Mouse (Mus musculus) midbrain, embryonic 11.5 days (tissue): ENCODE measurements around the gene Clcn2. TPM values are rescaled to one million over a fixed set of nuclear protein-coding genes. Genes with fewer than 3 reads are reported as not detected.
A peak's percentile ranks its signal among the peaks of the same experiment; 100 is the strongest.

Experiments
- ATAC-seq: fragments of 200-750 bp; cut with Nextera tagmentation; 2 replicates; pipeline ENCODE4 v1.8.0; 2017; ENCODE audit warnings: moderate TSS enrichment, moderate library complexity; ENCODE audit not compliant: low FRiP score
- DNase-seq: peaks from one replicate; pipeline ENCODE4 v3.0.0; 2015; ENCODE audit warnings: low spot score; ENCODE audit errors: missing footprints
- H3K27ac ChIP-seq: fragments of 300-500 bp; sonication (generic); 2 replicates; pipeline ENCODE4 v1.5.1; 2014; ENCODE audit warnings: low read depth, low read length
- H3K27me3 ChIP-seq: fragments of 300-500 bp; sonication (generic); 2 replicates; pipeline ENCODE4 v1.6.1; 2014; ENCODE audit warnings: mild to moderate bottlenecking, low read length, moderate library complexity, mixed read lengths; ENCODE audit not compliant: control insufficient read depth, insufficient read depth
- H3K36me3 ChIP-seq: fragments of 300-500 bp; sonication (generic); 2 replicates; pipeline ENCODE4 v1.6.1; 2014; ENCODE audit warnings: mild to moderate bottlenecking, low read length, moderate library complexity, mixed read lengths; ENCODE audit not compliant: control insufficient read depth, insufficient read depth
- H3K4me1 ChIP-seq: fragments of 300-500 bp; sonication (generic); 2 replicates; pipeline ENCODE4 v1.6.1; 2014; ENCODE audit warnings: low read length; ENCODE audit not compliant: control insufficient read depth, insufficient read depth
- H3K4me2 ChIP-seq: fragments of 300-500 bp; sonication (generic); 2 replicates; pipeline ENCODE4 v1.6.1; 2014; ENCODE audit warnings: mild to moderate bottlenecking, moderate library complexity
- H3K4me3 ChIP-seq: fragments of 300-500 bp; sonication (generic); 2 replicates; pipeline ENCODE4 v1.5.1; 2014; ENCODE audit warnings: low read depth, low read length
- H3K9ac ChIP-seq: fragments of 300-500 bp; sonication (generic); 2 replicates; pipeline ENCODE4 v1.6.1; 2014; ENCODE audit warnings: low read length
- H3K9me3 ChIP-seq: fragments of 300-500 bp; sonication (generic); 2 replicates; pipeline ENCODE4 v1.6.1; 2016; ENCODE audit warnings: low read length; ENCODE audit not compliant: control insufficient read depth
- WGBS: fragments of 180-500 bp; shearing (Covaris S2); extraction: QIAGEN DNeasy Blood & Tissue Kit; methylation state at CpG from one replicate; pipeline ENCODE4 v1.1.7; 2014; 5-methylcytosine and 5-hydroxymethylcytosine counted together
- polyA plus RNA-seq: library from polyadenylated mRNA; unstranded; fragments of >200 nt; fragmentation: Nextera tagmentation; extraction: Ambion mirVana; gene quantifications from 2 replicates; pipeline ENCODE4 v1.2.1, GENCODE M21; 2014

Clcn2 gene
- polyA plus RNA-seq, 1 experiment from 2014 or later, result 16.0 TPM

DNA sequence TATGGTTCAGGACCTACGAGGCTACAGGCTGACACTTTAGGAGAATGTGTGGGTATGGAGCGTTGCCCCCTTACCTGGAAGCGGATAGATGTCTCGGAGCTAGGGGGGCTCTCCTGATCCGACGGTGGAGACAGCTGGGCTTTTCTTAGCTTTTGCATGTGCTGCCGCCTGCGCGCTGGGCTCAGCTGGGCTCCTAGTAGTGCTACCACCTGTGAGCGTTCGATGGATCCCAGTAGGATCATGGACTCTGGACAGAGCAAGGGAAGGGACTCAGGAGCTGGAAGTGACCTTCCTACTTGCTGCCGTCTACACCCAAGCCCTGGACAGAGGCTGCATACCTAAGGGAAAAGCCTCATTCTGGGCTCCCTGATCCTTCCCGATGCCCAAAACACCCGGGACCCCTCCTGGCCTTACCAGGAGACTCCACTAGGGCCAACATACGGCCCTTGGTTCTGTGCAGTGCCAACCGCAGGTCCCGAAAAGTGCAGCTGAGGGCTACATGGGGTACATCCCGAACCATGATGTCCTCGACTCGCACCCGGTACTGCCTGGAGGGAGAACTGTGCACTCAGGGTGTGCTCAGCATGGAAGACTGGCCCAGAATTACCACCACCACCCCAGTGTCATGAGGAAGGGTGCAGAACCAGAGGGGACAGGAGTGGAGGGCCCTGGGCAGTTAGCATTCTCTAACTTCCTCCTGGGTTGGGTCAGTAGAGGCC lies 9.2 kb downstream of the Clcn2 start:
- Histone ChIP-seq H3K4me3 (no peak overlapping the region), H3K9me3 (no peaks in the 10 kb centered on the region), H3K4me2 (no peak overlapping the region), H3K9ac (no peak overlapping the region), H3K36me3 (peaks cover 5% of the 10 kb centered on the region; the same call in 1 of the 2 replicates), H3K27ac (no peak overlapping the region), H3K27me3 (no peaks in the 10 kb centered on the region), H3K4me1 (no peaks in the 10 kb centered on the region)
- WGBS, result 92% methylated on average over 21 of the region's 21 CpGs
- no peak for DNase-seq
- ATAC-seq, result peak; percentile 1; the same call in 1 of the 2 replicates

DNA sequence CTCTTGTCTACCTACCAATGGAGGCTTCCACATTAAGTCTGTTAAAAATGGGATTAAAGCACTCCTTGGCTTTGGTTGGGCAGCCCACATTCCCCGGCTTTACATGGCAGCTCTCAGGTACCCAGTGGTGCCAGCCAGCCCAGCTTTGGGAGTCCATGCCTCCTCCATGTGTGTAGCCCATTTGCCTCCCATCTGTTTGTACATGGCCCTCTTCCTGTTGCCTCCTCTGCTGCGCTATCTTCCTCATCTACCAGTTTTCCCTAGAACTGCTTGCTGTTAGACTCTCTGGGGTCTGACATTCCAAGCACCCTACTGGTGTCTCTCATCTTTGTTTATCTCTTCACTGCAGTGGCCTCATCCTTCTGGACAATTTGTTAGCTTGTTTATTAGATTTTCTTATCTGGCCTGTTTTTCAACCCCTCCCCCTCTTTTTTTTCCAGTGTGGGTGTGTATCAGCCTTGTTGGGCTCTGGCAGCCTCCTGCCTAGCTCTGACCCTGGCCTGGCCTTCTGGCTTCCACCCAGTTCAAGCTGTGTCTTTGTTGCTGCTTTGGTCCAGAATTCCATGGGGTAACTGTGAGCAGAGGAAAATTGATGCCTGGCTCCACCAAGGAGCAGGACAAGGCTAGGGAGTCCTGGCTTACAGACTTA lies 11.0 kb downstream of the Clcn2 start:
- H3K4me1 ChIP-seq, result peaks cover 15% of the 10 kb centered on the region
- H3K36me3 ChIP-seq, result peaks cover 5% of the 10 kb centered on the region; the same call in 1 of the 2 replicates
- 83% methylated on average over 2 of the region's 2 CpGs for WGBS

DNA sequence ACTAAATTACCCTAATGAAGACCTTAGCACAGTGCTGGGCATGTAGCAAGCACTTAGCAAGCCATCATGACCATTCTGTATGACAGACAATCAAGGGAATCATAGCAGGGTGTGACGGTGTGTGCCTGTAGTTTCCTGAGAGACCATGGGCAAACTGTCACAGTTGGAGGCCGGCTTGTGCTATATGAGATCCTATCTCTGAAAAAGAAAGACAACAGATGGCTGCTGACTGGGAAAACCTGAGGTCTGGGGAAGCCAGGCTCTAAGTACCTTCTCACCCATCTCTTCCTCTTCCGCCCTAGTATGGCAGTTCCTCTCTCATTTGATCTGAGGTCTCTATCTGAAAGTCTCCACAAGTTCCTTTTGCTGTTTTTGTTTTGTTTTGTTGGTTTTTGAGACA lies 11.8 kb downstream of the Clcn2 start:
- Histone ChIP-seq H3K9me3 (no peaks in the 10 kb centered on the region), H3K9ac (no peak overlapping the region), H3K27me3 (no peaks in the 10 kb centered on the region), H3K36me3 (peaks cover 5% of the 10 kb centered on the region; the same call in 1 of the 2 replicates), H3K4me2 (no peak overlapping the region), H3K4me3 (no peak overlapping the region), H3K27ac (no peak overlapping the region), H3K4me1 (peaks cover 19% of the 10 kb centered on the region)
- DNase-seq (no peak), ATAC-seq (no peak)
- WGBS, result 83% methylated on average over 3 of the region's 3 CpGs

More for the DNA sequence above, 11.0 kb downstream of the Clcn2 start:
- Histone ChIP-seq H3K9me3 (no peaks in the 10 kb centered on the region), H3K27me3 (no peaks in the 10 kb centered on the region), H3K4me3 (no peak overlapping the region), H3K27ac (no peak overlapping the region), H3K4me2 (no peak overlapping the region), H3K9ac (no peak overlapping the region)
- DNase-seq (no peak), ATAC-seq (no peak)

- peaks cover 21% of the 10 kb centered on the region for H3K4me1 ChIP-seq
- no peak for ATAC-seq
- no peak overlapping the region for H3K4me2 ChIP-seq
- peaks cover 2% of the 10 kb centered on the region; the same call in 1 of the 2 replicates for H3K36me3 ChIP-seq
- H3K27ac ChIP-seq, result no peak overlapping the region
- WGBS, result 96% methylated on average over 6 of the region's 6 CpGs
- no peak overlapping the region for H3K9ac ChIP-seq
- DNase-seq, result no peak
- H3K9me3 ChIP-seq, result no peaks in the 10 kb centered on the region
- no peaks in the 10 kb centered on the region for H3K27me3 ChIP-seq
- H3K4me3 ChIP-seq, result no peak overlapping the region
These were observed 13.7 kb downstream of the Clcn2 start for GRCm38 (mm10) chr16:20703699-20704400.

- no peaks in the 10 kb centered on the region for H3K27me3 ChIP-seq
- H3K9me3 ChIP-seq, result no peaks in the 10 kb centered on the region
- no peak for DNase-seq
- peaks cover 2% of the 10 kb centered on the region; the same call in 1 of the 2 replicates for H3K36me3 ChIP-seq
- H3K4me3 ChIP-seq, result no peak overlapping the region
- H3K4me2 ChIP-seq, result no peak overlapping the region
- H3K9ac ChIP-seq, result no peak overlapping the region
- H3K27ac ChIP-seq, result no peak overlapping the region
- WGBS, result 89% methylated on average over 10 of the region's 10 CpGs
- H3K4me1 ChIP-seq, result peaks cover 21% of the 10 kb centered on the region
- ATAC-seq, result no peak
These were observed 14.5 kb downstream of the Clcn2 start for GRCm38 (mm10) chr16:20703071-20703470.

DNA sequence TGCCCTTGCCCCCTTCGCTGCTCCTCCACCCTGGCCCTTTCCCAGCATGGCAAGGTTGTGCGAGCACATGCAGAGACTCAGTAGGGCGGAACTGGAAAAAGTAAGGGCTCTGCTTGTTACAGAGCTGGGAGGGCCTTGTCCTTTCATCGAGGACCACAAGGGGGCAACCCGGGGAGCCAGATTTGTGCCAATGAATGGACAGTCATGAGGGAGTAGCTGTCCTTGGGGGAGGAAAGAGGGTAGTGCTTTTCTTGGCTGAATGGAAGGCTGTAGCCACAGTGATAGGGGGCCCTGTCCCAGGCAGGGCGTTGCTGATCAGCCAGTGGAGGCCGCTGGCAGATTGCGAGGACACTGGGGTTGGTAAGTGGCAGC lies 15.0 kb downstream of the Clcn2 start:
- Histone ChIP-seq H3K4me2 (no peak overlapping the region), H3K27me3 (no peaks in the 10 kb centered on the region), H3K9me3 (no peaks in the 10 kb centered on the region), H3K4me3 (no peak overlapping the region), H3K4me1 (peaks cover 21% of the 10 kb centered on the region), H3K27ac (peak overlapping the region; percentile 36; the same call in 1 of the 2 replicates), H3K36me3 (no peaks in the 10 kb centered on the region; the same call in 1 of the 2 replicates), H3K9ac (peak overlapping the region; percentile 41)
- DNase-seq (peak; percentile 96), ATAC-seq (peak; percentile 82)
- WGBS, result 1% methylated on average over 8 of the region's 8 CpGs

DNA sequence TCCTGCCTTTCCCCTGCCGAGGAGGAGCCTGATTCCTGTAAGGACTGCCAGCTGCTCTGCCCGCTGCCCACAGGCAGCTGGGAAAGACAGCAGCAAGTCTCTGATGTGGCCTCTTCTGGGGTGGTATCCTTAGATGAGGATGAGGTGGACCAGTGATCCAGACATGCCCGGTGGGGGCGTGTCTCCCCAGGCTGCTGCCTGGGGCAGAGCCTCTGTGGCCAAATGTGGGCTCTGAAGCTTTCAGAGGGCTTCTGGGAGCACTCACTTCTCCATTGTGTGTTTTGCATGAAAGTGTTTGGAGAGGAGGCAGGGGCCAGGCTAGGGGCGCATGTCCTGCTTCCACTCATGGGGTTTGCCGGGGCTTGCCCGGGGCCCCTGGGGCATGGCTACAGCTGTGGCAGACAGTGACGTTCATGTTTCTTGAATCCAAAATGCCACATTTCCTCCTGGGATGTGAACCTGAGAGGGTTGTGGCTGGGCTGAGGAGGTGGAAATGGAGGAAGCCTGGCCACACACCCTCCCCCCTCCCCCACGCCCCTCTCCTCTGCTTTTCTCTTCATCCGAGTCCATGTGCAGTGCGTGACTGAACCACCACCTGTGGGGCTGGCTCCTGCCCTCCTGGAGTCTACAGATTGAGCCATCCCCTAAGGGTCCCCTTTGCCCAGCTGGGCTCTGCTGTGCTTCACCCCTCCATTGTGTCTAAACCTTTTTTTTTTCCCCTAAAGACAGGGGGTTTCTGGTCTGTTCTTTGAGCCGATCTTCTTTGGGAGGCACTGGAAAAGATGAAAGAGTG lies 15.6 kb downstream of the Clcn2 start:
- DNase-seq (no peak), ATAC-seq (peak; percentile 64)
- Histone ChIP-seq H3K27ac (peak overlapping the region; percentile 61), H3K9ac (peak overlapping the region; percentile 41), H3K4me3 (no peak overlapping the region), H3K9me3 (no peaks in the 10 kb centered on the region), H3K4me1 (peaks cover 21% of the 10 kb centered on the region), H3K36me3 (no peaks in the 10 kb centered on the region), H3K4me2 (peak overlapping the region; percentile 15), H3K27me3 (no peaks in the 10 kb centered on the region)
- 11% methylated on average over 12 of the region's 12 CpGs for WGBS

DNA sequence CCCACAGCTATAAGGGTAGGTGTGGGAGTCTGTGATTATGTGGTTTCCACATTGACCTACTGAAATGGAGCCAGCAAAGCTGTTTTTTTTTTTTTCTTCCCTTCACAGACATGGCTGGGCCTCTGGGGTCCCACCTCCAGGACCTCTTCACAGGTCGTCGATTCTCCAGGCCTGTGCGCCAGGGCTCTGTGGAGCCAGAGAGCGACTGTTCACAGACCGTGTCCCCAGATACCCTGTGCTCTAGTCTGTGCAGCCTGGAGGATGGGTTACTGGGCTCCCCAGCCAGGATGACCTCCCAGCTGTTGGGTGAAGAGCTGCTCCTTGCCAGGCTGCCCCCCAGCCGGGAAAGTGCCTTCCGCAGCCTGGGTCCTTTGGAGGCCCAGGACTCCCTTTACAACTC lies 16.2 kb downstream of the Clcn2 start:
- DNase-seq (no peak), ATAC-seq (peak; percentile 41; the same call in 1 of the 2 replicates)
- H3K4me2 ChIP-seq, result no peak overlapping the region
- no peaks in the 10 kb centered on the region for H3K27me3 ChIP-seq
- no peak overlapping the region for H3K4me3 ChIP-seq
- H3K36me3 ChIP-seq, result no peaks in the 10 kb centered on the region
- H3K4me1 ChIP-seq, result peaks cover 26% of the 10 kb centered on the region
- H3K27ac ChIP-seq, result peak overlapping the region; percentile 61
- H3K9me3 ChIP-seq, result no peaks in the 10 kb centered on the region
- H3K9ac ChIP-seq, result peak overlapping the region; percentile 41
- WGBS, result 43% methylated on average over 7 of the region's 7 CpGs
